ENCODE assay signal across 23 mouse cellular contexts in the genomic region with DNA sequence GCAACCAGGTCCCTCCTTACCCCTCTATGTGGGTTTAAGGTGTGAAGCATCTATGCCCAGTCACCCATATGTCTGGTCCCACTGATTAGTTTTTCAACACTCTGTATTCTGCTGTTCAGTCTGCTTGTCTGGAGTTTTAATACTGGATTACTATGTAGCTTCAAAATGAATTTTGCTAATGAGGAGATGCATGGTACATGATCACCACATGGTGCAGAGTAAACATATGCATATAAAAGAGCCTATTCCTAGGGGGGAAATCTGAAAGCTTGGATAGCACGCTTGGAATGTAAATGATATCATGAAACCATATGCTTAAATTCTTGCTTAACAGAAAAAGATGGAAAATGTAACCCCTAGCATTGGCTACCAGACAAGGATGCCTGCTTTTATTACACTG.
DNase-seq lines count a peak whose midpoint lies in the region; ATAC-seq lines count a peak whose summit lies in the region.
"Had no signal": no experiment of that assay in that cellular context is flagged by ENCODE, and none has a peak within 500 bp of the region (broad histone marks: within the 10 kb centered on the region; RNA-seq: fewer than 3 reads in every experiment).

No protein-coding gene starts in this region.

- DNase-seq in forebrain, embryonic 11.5 days (ENCODE audit: low spot score), result no peak
- DNase-seq in neural tube, embryonic 10.5 days (ENCODE audit: extremely low spot score, low spot score), result no peak
- DNase-seq in kidney, adult 9 months, result no peak
- DNase-seq in kidney, postnatal 36 days, result no peak
- no peak for DNase-seq in kidney, adult 8-10 months
- DNase-seq: adrenal gland, postnatal 14 days; cerebellum, adult 9-11 months; gastrocnemius, postnatal 25 days; heart, adult 2 months; kidney, adult 2 months; kidney, postnatal 14 days; layer of hippocampus, postnatal 36 days; retina, postnatal 1 day; right cerebral cortex, postnatal 25 days; spleen, adult 18-20 months had no signal

- no peaks in the 10 kb centered on the region for H3K36me3 ChIP-seq in forebrain, embryonic 12.5 days (replicated peaks)
- H3K36me3 ChIP-seq in forebrain, embryonic 11.5 days (ENCODE audit: control insufficient read depth, insufficient read depth, low read length), result no peaks in the 10 kb centered on the region
- H3K36me3 ChIP-seq in neural tube, embryonic 12.5 days, result no peaks in the 10 kb centered on the region
- no peaks in the 10 kb centered on the region for H3K36me3 ChIP-seq in midbrain, embryonic 15.5 days (replicated peaks)
- H3K36me3 ChIP-seq: heart, embryonic 13.5 days had no signal

- H3K27me3 ChIP-seq in forebrain, embryonic 12.5 days, result no peaks in the 10 kb centered on the region
- no peaks in the 10 kb centered on the region for H3K27me3 ChIP-seq in forebrain, embryonic 11.5 days (ENCODE audit: control insufficient read depth, insufficient read depth, low read length)
- no peaks in the 10 kb centered on the region for H3K27me3 ChIP-seq in neural tube, embryonic 12.5 days (replicated peaks)
- no peaks in the 10 kb centered on the region for H3K27me3 ChIP-seq in midbrain, embryonic 15.5 days (replicated peaks)
- H3K27me3 ChIP-seq: heart, embryonic 13.5 days had no signal

- 0 out of 2 replicates have a peak, but pooled peaks have one; percentile 23 for ATAC-seq in forebrain, embryonic 12.5 days (ENCODE audit: low FRiP score)
- no peak for ATAC-seq in forebrain, embryonic 11.5 days (replicated peaks; ENCODE audit: low FRiP score)
- ATAC-seq in neural tube, embryonic 12.5 days (ENCODE audit: low FRiP score, low read depth), result peak; percentile 41; the same call in 1 of the 2 replicates
- peak; percentile 54; the same call in 1 of the 2 replicates for ATAC-seq in midbrain, embryonic 15.5 days (replicated peaks)
- ATAC-seq: inflammation-experienced regulatory T-cells, adult 6 months; lung, postnatal 0 days had no signal

- H3K4me2 ChIP-seq in forebrain, embryonic 12.5 days, result no peak overlapping the region
- no peak overlapping the region for H3K4me2 ChIP-seq in forebrain, embryonic 11.5 days (ENCODE audit: low read depth, low read length, severe bottlenecking)
- H3K4me2 ChIP-seq in neural tube, embryonic 12.5 days (replicated peaks), result no peak overlapping the region
- H3K4me2 ChIP-seq in midbrain, embryonic 15.5 days, result no peak overlapping the region
- H3K4me2 ChIP-seq: heart, embryonic 13.5 days had no signal

- WGBS in forebrain, embryonic 12.5 days, result 48% methylated on average over 1 of the region's 1 CpGs
- 84% methylated on average over 1 of the region's 1 CpGs for WGBS in forebrain, embryonic 11.5 days
- WGBS in neural tube, embryonic 12.5 days, result 61% methylated on average over 1 of the region's 1 CpGs
- 40% methylated on average over 1 of the region's 1 CpGs for WGBS in midbrain, embryonic 15.5 days

- no peaks in the 10 kb centered on the region for H3K4me1 ChIP-seq in forebrain, embryonic 12.5 days
- no peaks in the 10 kb centered on the region for H3K4me1 ChIP-seq in forebrain, embryonic 11.5 days (replicated peaks; ENCODE audit: control insufficient read depth, insufficient read depth, low read length)
- no peaks in the 10 kb centered on the region for H3K4me1 ChIP-seq in neural tube, embryonic 12.5 days
- H3K4me1 ChIP-seq in midbrain, embryonic 15.5 days, result no peaks in the 10 kb centered on the region
- H3K4me1 ChIP-seq: heart, embryonic 13.5 days had no signal

- H3K4me3 ChIP-seq in forebrain, embryonic 12.5 days (replicated peaks), result no peak overlapping the region
- no peak overlapping the region for H3K4me3 ChIP-seq in forebrain, embryonic 11.5 days (ENCODE audit: low read depth, low read length)
- H3K4me3 ChIP-seq in neural tube, embryonic 12.5 days, result no peak overlapping the region
- H3K4me3 ChIP-seq in midbrain, embryonic 15.5 days, result no peak overlapping the region
- H3K4me3 ChIP-seq: heart, adult 2 months; heart, embryonic 13.5 days; myocyte had no signal

- no peak overlapping the region for H3K9ac ChIP-seq in forebrain, embryonic 12.5 days
- H3K9ac ChIP-seq in forebrain, embryonic 11.5 days (ENCODE audit: low read length), result no peak overlapping the region
- no peak overlapping the region for H3K9ac ChIP-seq in neural tube, embryonic 12.5 days
- no peak overlapping the region for H3K9ac ChIP-seq in midbrain, embryonic 15.5 days
- H3K9ac ChIP-seq: heart, embryonic 13.5 days had no signal

- no peak overlapping the region for H3K27ac ChIP-seq in forebrain, embryonic 12.5 days
- H3K27ac ChIP-seq in forebrain, embryonic 11.5 days (ENCODE audit: low read depth, low read length), result no peak overlapping the region
- no peak overlapping the region for H3K27ac ChIP-seq in neural tube, embryonic 12.5 days
- no peak overlapping the region for H3K27ac ChIP-seq in midbrain, embryonic 15.5 days
- H3K27ac ChIP-seq: heart, adult 2 months; heart, embryonic 13.5 days; macrophage had no signal

- no peaks in the 10 kb centered on the region for H3K9me3 ChIP-seq in forebrain, embryonic 12.5 days
- no peaks in the 10 kb centered on the region for H3K9me3 ChIP-seq in forebrain, embryonic 11.5 days (ENCODE audit: control insufficient read depth, low read length)
- no peaks in the 10 kb centered on the region for H3K9me3 ChIP-seq in neural tube, embryonic 12.5 days
- H3K9me3 ChIP-seq in midbrain, embryonic 15.5 days, result no peaks in the 10 kb centered on the region
- H3K9me3 ChIP-seq: heart, embryonic 13.5 days had no signal
